Mouse (Mus musculus) ovary, adult 18-20 months (tissue): ENCODE data around the gene Slc38a6.

Experiments used
- DNase-seq: peaks from one replicate; pipeline ENCODE4 v3.0.0; 2022; ENCODE audit warnings: low spot score, mixed read lengths

Gene Slc38a6

GRCm38 (mm10) chr12:73286287-73287092, at the start of gene Slc38a6, which contains the start of gene Trmt5:
Gene Slc38a6 (plus strand): TSS chr12:73286779.
Gene Trmt5 (minus strand): TSS chr12:73286710.
- peak; percentile 88 for DNase-seq

DNA sequence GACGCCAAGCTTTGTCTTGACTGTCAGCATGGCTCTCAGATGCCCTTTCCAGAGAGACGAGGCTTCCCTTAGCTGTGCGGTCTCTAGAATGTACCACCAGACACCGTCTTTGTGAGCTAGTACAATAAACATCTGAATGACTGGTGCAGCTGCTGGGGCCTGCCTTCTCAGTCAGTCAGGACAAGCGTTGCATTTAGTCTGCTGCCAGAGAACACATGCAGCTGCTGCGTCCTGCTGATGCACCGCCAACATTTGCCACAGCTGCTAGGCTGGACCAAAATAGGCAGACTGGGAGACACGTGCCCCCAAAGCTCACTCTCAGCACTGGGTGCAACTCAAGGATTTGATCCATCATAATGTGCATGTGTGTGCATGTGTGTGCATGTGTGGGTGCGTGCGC, 44.6 kb upstream of the Slc38a6 start:
- DNase-seq = no peak

DNA sequence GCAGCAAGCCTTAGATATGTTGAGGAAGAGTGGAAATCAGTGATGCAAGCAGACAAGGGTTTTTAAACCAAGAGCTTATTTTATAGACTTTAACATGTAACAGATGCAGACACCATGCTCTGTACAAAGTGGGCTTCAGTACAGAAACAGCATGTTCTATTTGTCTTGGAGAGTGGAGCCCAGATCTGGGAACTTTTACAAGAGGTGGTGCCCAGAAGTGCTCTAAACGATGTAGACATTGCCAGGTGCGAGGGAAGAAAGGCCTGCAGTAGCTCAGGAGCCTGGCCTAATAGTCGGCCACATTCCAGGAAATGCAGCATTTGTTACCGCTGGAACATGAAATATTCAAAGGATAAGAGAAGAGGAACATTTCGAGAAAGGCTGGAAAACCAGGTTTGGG, 40.9 kb upstream of the Slc38a6 start:
- DNase-seq = no peak

DNA sequence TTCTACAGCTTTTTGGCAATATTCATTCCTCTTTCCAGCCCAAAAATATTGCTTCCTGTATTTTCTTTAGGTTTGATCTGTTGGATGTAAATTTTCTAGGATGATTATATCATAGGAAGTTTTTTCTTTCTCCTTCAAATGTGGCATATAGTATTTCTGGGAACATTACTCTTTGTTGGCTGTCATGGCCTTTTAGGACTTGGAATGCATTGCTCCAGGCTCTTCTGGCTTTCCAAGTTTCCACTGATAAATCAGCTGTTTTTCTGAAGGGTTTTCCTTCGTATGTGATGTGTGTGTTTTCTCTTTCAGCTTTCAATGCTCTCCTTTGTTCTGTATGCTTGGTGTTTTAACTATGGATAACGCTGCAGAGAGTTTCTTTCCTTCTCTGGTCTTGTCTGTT, 31.6 kb upstream of the Slc38a6 start:
- no peak for DNase-seq

DNA sequence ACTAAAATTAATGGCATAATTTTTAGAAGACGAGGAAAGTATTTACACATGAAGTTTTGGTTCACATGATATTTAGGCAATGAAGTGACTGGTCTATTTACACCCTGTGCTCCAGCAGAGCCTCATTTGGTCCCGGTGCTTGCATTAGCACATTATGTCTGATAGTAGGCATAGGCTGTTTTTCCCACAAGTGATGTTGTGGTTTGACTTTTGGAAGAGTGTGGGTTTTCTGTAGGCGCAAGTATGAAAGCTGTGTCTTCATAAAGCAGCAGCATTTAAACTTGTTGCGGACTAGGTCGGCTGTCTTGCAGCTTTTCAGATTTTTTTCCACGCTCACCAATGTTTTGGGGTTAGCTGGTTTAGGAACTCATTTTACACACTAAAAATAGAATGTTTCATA, 27.3 kb upstream of the Slc38a6 start:
- DNase-seq = no peak

GRCm38 (mm10) chr12:73260339-73260738, 26.2 kb upstream of the Slc38a6 start:
- DNase-seq = no peak

GRCm38 (mm10) chr12:73265381-73265978, 21.1 kb upstream of the Slc38a6 start:
- DNase-seq = no peak

GRCm38 (mm10) chr12:73266597-73266996, 20.0 kb upstream of the Slc38a6 start:
- no peak for DNase-seq

GRCm38 (mm10) chr12:73268497-73268896, 18.1 kb upstream of the Slc38a6 start:
- no peak for DNase-seq

DNA sequence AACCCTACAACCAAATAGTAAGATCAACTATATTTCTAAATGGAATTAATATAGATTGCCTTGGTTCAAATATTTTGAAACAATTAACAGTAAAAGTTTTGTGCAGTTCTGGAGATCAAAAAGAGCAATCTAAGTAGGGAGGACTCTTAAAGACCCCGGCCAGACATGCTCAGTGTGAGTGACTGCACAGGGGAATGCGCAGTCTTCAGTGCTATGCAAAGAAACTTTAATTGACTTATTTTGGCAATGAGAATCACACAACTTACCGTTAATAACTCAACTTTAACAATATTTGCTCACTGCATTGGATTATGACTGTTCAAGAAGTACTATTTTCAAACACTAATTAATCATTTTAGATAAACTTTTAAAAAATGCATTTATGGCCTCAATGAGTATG, 17.0 kb upstream of the Slc38a6 start:
- no peak for DNase-seq

- no peak for DNase-seq
Observed at GRCm38 (mm10) chr12:73269933-73270332, 16.6 kb upstream of the Slc38a6 start.

DNA sequence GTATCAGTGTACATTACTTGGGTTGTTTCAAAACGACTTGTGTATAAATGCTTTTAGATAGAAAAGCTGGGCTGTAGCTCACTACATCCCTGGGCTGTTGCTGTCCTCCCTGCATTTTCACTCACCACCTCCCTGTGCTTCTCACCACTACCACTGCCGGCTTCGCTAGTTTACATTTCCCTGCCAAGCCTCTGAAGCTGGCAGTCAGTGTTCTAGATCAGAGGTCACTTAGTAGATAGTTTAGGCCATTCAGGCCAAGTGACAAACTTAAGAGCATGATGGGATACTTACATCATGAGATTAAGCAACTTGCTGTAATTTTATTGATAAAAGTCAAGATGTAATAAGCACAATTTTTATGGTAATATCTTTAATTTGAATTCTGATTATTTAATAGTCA, 11.7 kb upstream of the Slc38a6 start:
- no peak for DNase-seq

DNA sequence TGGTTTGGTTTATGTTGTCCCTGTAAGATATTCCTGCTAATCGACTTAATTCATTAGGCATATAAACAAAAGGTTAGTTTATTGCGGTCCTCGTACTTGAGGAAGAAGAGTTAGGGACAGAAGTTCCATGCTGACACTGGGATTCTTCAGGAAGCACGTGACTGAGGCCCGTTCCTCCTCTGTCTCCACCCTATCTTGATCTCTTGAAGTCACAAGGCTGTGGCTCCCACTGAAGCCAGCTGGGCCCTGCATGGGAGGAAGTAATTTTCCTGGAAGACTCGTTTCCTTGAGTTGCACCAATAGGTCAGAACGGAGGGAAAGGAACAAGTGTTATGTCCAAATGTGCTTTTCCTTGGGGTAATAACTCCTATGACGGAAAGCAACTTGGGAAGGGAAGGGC, 1.0 kb downstream of the Slc38a6 start:
- DNase-seq = no peak

GRCm38 (mm10) chr12:73288626-73289025, 2.0 kb downstream of the Slc38a6 start:
- DNase-seq = no peak

- no peak for DNase-seq
Observed at GRCm38 (mm10) chr12:73294884-73295283, 8.3 kb downstream of the Slc38a6 start.

DNA sequence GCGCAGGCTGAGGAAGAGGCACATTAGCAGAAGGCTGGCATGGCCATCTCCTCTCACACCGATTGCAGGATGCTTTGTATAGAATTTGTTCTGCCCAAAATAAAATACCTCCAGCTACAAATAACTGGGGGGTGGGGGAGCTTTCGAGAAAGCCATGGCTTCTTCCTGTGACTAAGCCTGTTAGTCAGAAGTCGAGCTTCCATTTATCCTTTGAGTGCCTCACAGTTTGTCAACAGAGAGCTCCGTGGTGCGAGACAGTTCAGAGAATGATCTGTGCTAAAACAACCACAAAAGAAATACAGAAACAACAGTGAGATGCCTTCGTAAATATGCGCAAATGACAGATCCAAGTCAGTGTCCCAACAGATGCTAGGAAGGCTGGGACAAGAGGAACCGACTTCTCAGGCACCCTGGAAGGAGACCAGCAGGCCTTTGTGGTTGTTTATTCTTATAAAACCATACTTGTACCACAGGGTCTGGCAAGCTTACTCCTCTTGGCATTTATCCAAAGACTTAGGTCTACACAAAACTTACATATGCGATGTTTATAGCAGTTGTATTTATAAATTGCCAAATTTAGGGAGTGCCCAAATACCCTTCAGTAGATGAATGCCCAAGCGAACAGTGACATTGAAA, 9.0 kb downstream of the Slc38a6 start:
- DNase-seq = no peak

DNA sequence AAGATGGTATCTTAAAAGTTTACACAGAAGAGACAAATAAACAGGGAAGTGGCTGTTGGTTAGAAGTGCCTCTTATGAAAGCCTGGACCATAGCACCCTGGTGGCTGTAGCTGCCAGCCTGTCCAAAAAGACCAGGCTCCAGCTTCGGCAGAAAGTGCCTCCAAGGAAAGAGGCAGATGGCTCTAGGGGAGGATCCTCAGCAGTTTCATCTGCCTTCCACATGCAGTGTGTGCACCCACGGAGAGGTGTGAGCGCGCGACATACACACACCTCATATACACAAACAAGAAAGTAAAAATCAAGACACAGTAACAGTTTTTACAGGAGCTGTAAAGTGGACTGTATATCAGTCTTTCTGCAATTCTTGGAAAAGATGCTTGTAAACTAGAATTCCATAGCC, 12.0 kb downstream of the Slc38a6 start:
- no peak for DNase-seq

- no peak for DNase-seq
Observed at GRCm38 (mm10) chr12:73300531-73300930, 14.0 kb downstream of the Slc38a6 start.

DNA sequence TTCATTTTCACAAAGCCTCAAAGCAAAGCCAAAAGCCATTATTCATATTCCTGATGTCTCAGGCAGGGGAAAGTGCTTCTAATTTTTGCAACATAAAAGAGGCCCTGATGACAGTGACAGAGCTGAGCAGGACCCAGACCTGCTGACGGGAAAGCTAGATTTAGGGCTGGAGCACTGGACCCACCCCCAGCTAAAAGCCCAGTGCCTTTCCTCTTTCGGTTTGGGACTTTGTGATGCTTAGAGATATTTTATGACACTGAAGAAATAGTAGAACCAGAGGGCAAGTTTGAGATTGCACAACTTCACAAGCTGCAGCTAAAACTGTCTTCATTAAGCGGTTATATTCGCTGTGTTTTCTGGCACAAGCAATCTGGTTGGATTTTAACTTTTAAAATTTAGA, 18.1 kb downstream of the Slc38a6 start:
- DNase-seq = no peak

- DNase-seq = no peak
Observed at GRCm38 (mm10) chr12:73307750-73308149, 21.2 kb downstream of the Slc38a6 start.

- DNase-seq = no peak
Observed at GRCm38 (mm10) chr12:73308711-73309110, 22.1 kb downstream of the Slc38a6 start.

DNA sequence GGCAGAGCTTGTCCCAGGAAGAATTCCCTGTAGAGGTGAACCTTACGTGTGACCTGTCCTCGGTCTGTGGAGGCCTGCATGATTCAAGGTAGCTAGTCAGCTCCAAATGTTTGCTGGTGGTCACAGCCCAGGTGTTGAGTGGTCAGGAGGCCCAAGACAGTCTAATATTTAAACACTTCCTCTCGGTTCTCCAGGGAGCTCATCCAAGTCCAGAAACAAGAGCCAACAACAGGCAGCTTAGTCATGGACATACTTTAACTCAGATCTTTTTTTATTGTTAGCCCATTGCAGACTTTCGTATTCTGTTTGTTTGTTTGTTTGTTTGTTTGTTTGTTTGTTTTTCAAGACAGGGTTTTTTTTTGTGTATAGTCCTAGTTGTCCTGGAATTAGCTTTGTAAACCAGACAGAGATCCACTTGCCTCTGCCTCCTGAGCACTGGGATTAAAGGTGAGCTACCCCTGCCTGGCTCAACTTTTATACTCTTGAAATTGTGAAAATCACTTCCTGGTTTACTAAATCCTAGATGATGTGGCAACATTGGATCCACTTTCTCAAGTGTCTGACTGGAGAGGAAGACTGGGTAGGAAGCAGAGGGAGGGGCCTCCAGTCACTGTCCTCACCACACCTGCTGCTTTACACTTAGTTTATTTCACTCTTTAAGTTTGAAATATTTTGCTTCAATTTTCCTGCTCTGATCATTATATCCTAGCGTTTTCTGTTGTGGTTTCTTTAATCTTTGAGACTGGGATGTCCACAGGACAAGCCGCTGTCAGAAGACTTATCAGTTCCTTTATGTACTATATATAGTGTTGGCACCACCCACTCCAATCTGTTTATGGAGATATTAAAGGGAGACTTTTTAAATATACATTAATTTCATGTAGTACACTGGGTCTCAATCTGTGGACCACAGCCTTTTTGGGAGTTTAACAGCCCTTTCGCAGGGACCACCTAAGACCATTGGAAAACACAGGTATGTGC, 31.4 kb downstream of the Slc38a6 start:
- no peak for DNase-seq
